Mouse (Mus musculus) layer of hippocampus, adult 2 months (tissue): ENCODE measurements around the gene F2. TPM values are rescaled to one million over a fixed set of nuclear protein-coding genes. Genes with fewer than 3 reads are reported as not detected.

Experiments used
- DNase-seq, 2 experiments: peaks; one replicate each; pipeline ENCODE4 v3.0.0; 2022; ENCODE audit warnings: low spot score in 2 of 2
- H3K27ac ChIP-seq: fragments of 200-600 bp; 2 replicates; pipeline ENCODE4 v1.8.1; 2022
- H3K4me3 ChIP-seq: fragments of 200-600 bp; 2 replicates; pipeline ENCODE4 v1.8.1; 2022; ENCODE audit warnings: mild to moderate bottlenecking
- CTCF ChIP-seq: fragments of 200-600 bp; conservative IDR thresholded peaks from 2 replicates; pipeline ENCODE4 v1.8.1; 2022; ENCODE audit warnings: antibody characterized with exemption, mild to moderate bottlenecking, moderate library complexity
- total RNA-seq, 2 experiments: library from RNA; stranded (reverse); gene quantifications; 2 replicates each; pipeline ENCODE4 v1.2.3; 2021

The F2 gene
- total RNA-seq, 2 experiments from 2014 or later: 0.27 TPM; not detected in 1

DNA sequence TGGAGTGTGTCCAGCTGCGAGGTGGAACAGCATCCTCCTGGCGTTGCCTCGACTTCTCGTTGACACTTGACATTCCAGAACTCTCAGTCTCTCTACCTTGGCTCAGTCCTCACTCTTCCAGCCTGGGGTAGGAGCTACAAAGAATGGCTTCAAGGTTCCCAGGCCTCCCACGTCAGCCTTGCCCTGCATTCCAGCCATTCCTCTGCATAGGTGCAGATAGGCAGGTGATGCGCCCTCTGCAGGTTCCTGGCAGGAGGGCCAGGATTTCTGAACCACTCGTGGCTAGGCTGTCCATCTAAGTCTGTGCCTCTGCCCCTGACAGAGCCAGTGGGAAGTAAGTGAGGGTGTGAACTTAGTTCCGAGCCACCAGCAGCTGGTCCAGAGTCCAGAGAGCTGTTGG is 20.6 kb upstream of the F2 start:
- Histone ChIP-seq H3K27ac (no peak overlapping the region), H3K4me3 (no peak overlapping the region)
- TF ChIP-seq CTCF: peak; percentile 53
- DNase-seq: no peak

DNA sequence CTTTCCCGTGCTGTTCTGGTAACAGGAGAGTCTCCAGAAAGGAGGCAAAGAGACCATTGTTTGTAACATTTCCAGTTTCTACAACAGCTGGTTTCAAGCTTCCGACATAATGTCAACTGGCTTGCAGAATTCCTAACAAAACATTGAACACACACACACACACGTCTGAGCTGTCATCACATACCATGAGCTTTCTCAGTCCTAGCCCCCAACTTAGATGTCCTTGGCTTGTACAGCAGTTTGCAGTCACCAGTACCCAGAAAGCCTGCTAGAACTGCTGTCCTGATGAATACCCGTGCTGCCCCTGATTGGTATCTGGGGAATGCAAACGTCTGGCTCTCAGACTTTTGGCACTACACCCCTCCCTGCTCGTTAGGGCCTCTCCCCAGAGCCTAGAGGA is 19.6 kb upstream of the F2 start:
- DNase-seq: no peak
- no peak overlapping the region for H3K27ac ChIP-seq
- TF ChIP-seq CTCF: no peak
- H3K4me3 ChIP-seq: no peak overlapping the region

DNA sequence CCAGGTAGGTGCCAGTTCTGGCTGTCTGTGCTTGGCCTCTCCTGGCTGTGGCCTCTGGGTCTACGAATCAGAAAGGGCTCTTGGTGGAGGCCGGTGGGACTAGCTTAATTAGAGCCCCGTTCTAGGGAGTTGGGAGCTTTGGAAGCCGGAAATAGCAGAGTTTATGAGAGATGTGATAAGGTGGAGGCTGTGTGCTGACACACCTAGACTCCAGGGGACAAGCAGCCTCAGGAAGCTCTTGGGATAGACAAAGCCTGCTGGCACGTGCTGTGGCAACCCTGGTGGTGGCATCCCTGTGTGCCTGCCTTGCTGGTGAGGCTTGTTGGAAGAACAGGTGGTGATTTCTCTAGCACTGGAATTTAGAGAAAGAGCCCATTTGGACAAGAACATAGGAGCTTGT is 19.2 kb upstream of the F2 start:
- TF ChIP-seq CTCF: no peak
- no peak overlapping the region for H3K27ac ChIP-seq
- no peak overlapping the region for H3K4me3 ChIP-seq
- DNase-seq: no peak

DNA sequence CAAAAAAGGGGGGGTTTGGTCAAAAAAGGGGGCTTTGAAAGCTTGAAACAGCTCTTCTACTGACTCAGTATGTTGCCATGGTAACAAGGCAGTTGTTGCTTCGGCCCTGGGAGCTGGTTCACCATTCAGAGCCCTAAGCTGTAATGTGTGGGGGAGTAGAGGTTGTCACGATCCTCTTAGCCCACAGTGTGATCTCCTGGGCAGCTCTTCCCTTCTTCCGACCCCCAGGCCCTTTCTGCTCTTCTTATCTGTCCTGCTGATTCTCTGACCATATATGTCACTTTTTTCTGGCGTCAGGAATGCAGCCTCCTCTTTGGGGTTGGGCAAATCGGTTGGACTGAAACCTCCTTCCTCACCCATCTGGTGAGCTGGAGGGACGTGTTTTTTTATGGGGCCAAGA is 16.6 kb upstream of the F2 start:
- Histone ChIP-seq H3K27ac (peak overlapping the region; percentile 87), H3K4me3 (peak overlapping the region; percentile 27; the same call in 1 of the 2 replicates)
- peak in 1 of 2 experiments; percentile 39 for DNase-seq
- no peak for TF ChIP-seq CTCF

DNA sequence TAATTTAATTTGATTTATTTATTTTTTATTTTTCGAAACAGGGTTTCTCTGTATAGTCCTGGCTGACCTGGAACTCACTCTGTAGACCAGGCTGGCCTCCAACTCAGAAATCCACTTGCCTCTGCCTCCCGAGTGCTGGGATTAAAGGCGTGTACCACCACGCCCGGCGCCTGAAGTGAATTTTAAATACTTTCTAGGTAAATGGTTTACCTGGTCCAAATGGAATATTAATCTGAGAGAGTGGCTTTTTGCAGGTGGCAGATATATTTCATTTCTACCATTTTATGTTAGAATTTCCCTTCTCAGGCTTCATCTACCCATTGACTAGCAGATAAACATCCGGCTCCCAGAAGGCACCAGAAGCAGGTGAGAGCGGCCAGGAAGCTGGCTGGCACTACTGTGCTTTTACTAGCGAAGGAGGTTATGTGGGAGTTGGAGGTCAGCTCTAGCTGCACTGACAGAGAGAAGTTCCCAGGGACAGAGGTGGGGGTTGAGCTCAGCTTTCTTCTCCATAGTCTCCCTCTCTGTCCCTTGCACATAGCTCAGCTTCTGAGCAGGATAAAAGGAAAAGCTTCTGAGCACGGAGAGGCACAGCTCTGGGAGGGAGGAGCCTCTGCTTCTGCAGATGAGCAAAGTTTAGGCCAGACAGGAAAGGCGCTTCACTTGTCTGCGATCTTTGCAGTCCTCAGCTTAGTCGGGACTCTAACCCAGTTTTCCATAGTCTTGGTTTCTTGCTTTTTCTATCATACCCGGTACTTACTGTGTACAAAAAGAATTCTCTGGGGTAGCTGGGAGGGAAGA is 15.4 kb upstream of the F2 start:
- Histone ChIP-seq H3K4me3 (no peak overlapping the region), H3K27ac (peak overlapping the region; percentile 87; the same call in 1 of the 2 replicates)
- TF ChIP-seq CTCF: no peak
- no peak for DNase-seq

DNA sequence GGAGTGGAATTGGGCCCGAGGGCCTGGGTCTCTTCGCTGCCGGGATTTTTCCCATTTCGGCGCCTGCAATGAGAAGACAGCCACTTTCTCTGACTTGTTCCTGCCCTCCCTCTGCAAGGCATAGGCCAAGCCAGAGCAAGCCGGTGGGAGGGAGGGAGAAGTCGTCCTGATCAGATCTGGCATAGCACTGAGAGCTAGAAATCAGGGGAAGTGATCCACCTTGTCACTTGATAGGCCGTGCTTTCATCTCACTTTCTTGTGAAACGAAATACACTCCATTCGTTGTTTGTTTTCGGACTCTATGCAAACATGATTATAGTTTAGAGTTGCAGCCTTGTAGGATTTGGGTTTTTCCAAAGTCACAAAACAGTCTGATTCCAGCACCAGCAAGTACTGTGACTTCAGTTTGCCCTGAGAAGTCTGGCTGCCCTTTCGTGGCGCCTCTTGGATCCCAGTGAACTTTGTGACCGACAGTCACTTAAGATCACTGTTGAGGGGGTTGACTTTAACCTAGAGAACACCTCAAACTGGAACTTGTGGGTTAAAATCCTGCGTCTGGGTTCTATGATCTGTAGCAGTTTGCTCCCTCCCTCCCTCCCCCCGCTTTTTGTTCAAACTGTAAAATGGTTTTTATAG is 14.3 kb upstream of the F2 start:
- no peak for DNase-seq
- no peak for TF ChIP-seq CTCF
- Histone ChIP-seq H3K27ac (peak overlapping the region; percentile 98), H3K4me3 (peak overlapping the region; percentile 68)

DNA sequence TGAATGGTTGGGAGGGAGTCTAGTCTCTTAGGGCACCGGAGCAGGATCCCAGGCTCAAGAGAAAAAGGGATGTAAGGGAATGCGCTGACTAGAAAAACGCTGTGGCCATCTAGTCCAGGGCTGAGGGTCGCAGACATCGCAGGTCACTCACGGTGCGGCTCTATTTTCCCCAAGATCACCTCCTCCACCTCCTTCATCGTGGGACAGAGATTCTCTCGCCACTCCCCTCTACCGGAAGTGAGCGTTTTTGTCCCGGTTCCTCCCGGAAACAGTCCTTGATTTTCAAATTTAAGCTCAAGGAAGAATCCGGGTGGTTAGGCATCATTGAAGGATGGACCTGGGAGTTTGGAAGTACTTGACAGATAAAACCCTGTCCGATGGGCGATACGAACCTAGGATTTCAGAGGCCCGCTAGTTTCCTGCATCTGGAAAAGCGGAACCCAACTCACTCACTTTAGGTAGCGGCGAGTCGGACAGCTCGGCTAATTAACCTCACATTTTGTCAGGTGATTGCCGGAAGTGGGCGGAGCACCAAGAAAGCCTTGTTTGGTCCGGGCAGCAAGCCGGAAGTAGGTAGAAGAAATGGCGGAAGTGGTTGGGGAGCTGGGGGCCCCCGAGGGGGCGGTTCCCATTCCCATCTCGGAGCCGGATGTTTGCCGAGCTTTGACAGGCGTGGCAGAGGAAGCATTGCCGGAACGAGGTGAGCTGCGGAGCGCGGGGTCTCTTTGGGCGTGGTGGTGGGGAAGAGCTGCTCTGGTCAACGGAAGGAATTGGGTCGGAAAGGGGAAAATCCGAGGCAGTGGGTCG is 13.5 kb upstream of the F2 start, which contains the start of the genes Zfp408 and Arhgap1:
TSS of gene Zfp408 (minus strand) at position 239 of the 807 bp plus-strand sequence.
TSS of gene Arhgap1 (plus strand) at position 308 of the 807 bp plus-strand sequence.
- Histone ChIP-seq H3K4me3 (peak within 1 kb of the TSS; percentile 68), H3K27ac (peak within 1 kb of the TSS; percentile 98)
- peak; percentile 1; the same call in 1 of the 2 replicates for TF ChIP-seq CTCF
- DNase-seq: peak; percentile 95 to 96

DNA sequence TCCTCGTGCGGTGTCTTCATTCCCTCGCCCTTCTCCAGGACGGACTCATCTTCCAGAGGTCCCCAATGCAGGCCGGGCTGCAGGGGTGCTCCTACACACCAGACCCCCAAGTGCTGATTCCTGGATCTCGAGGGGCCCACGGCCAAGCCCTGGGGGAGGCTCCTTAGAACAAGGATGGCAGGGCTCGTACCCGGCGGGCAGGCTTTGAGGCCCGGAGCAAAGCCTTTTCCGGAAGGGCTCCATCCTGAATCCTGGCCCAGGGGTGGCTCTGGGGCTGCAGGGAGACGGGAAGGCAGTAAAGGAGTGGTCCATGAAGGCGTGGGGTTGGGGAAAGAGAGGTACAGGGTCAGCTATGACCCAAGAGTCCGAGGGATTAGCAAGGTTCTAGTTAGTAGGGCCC is 12.9 kb upstream of the F2 start:
- H3K27ac ChIP-seq: peak overlapping the region; percentile 98
- peak overlapping the region; percentile 68 for H3K4me3 ChIP-seq
- no peak for TF ChIP-seq CTCF
- DNase-seq: no peak

DNA sequence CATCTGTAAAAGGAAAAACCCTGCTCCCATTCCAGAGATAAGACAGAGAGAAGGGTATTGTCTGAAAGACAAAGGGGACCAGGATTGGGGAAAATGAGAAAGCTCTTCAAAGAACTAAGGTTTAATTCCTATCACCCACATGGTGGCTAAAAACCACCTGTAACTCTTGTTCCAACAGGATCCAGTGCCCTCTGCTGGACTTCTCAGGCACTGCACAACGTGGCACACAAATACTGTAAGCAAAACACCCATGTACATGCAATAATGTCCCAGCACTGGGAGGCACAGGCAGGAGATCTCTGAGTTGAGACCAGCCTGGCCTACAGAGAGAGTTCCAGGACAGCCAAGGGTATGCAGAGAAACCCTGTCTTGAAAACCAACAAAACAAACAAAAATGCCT is 10.5 kb upstream of the F2 start:
- no peak overlapping the region for H3K27ac ChIP-seq
- DNase-seq: peak in 1 of 2 experiments; percentile 54
- no peak overlapping the region for H3K4me3 ChIP-seq
- TF ChIP-seq CTCF: peak; percentile 82

DNA sequence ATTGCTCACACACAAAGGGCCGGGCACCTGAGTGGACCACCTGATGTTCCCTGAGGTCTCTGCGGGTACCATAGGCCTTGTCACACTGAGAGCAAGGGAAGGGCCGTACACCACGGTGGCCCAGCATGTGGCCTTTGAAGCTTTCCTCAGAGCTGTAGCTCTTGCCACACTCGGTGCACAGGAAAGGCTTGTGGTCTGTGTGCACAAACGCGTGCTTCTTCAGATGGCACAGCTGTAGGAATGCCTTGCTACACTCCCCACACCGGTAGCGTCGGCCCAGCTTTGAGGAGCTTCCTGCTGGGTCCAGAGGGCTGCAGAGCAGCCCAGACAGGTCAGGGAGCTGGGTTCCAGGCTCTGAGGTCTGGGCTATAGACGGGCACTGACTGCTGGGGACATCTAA is 9.6 kb upstream of the F2 start:
- no peak overlapping the region for H3K4me3 ChIP-seq
- TF ChIP-seq CTCF: no peak
- DNase-seq: no peak
- H3K27ac ChIP-seq: no peak overlapping the region

DNA sequence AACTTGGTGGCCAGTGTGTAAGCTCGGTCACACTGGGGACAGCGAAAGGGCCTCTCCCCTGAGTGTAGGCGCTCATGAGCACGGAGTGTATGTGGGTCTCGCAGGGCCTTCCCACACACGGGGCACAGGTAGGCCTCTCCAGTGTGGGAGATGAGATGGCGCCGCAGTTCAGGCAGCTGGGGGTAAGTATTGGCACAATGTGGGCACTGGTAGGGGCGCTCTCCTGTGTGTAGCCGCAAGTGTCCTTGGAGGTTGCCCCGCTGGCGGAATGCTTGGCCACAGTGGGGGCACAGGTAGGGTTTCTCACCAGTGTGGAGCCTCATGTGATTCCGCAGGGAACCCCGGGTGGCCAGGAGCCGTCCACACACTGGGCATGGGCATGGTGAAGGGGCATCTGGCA is 9.1 kb upstream of the F2 start:
- Histone ChIP-seq H3K4me3 (no peak overlapping the region), H3K27ac (no peak overlapping the region)
- no peak for DNase-seq
- no peak for TF ChIP-seq CTCF

DNA sequence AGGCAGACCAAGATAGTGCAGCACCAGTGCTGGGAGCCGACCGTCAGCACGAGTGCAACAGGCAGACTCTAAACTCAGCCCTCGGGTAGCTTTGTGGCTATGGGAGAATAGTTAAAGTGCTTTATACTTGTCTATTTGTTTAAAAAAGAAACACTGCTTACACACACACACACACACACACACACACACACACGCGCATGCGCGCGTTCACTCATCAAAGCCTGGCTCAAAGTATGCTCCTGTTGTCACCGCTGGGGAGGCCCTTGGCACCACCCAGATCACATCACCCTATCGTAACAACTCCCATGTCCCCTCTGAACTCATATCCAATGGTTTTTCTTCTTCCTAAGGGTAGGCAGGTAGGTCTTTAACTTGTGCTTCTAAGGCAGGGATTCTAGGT is 7.8 kb upstream of the F2 start:
- H3K27ac ChIP-seq: no peak overlapping the region
- no peak for DNase-seq
- no peak overlapping the region for H3K4me3 ChIP-seq
- no peak for TF ChIP-seq CTCF
